Mouse (Mus musculus) MEL (cell line): ENCODE results near the gene Lbx2.

Source experiments
- ELF1 ChIP-seq: IDR thresholded peaks from 2 replicates; pipeline ENCODE4 v1.6.1; 2014; ENCODE audit warnings: low read depth, mild to moderate bottlenecking, inconsistent platforms, low read length, improper control_type of control experiment, moderate library complexity
- KAT2A ChIP-seq: conservative IDR thresholded peaks from 2 replicates; pipeline ENCODE4 v1.6.1; 2012; ENCODE audit warnings: low read depth, low read length, improper control_type of control experiment, inconsistent platforms
- MEF2A ChIP-seq: IDR thresholded peaks from 2 replicates; pipeline ENCODE4 v1.6.1; 2014; ENCODE audit warnings: low read depth, mild to moderate bottlenecking, inconsistent platforms, low read length, improper control_type of control experiment; ENCODE audit not compliant: poor library complexity, insufficient replicate concordance, severe bottlenecking; ENCODE audit errors: extremely low read depth
- NELFE ChIP-seq: IDR thresholded peaks from 2 replicates; pipeline ENCODE4 v1.6.1; 2011; ENCODE audit warnings: low read depth, low read length, improper control_type of control experiment
- POLR2A ChIP-seq, 2 experiments: IDR thresholded peaks; 2 replicates each; pipeline ENCODE4 v1.6.1; 2011 to 2012; ENCODE audit warnings: low read length in 2 of 2, mild to moderate bottlenecking in 2 of 2, control low read depth in 1 of 2, improper control_type of control experiment in 1 of 2, low read depth in 1 of 2, moderate library complexity in 1 of 2; ENCODE audit not compliant: control insufficient read depth in 1 of 2, insufficient read depth in 1 of 2, poor library complexity in 1 of 2
- POLR2AphosphoS2 ChIP-seq: IDR thresholded peaks from 2 replicates; pipeline ENCODE4 v1.6.1; 2011; ENCODE audit warnings: low read length, improper control_type of control experiment
- TAL1 ChIP-seq: IDR thresholded peaks from 2 replicates; pipeline ENCODE4 v1.6.1; 2012; ENCODE audit warnings: mild to moderate bottlenecking, inconsistent platforms, low read length, moderate library complexity, mixed read lengths
- ZNF384 ChIP-seq: IDR thresholded peaks from 2 replicates; pipeline ENCODE4 v1.6.1; 2012; ENCODE audit warnings: low read depth, mild to moderate bottlenecking, inconsistent platforms, low read length, improper control_type of control experiment

DNA sequence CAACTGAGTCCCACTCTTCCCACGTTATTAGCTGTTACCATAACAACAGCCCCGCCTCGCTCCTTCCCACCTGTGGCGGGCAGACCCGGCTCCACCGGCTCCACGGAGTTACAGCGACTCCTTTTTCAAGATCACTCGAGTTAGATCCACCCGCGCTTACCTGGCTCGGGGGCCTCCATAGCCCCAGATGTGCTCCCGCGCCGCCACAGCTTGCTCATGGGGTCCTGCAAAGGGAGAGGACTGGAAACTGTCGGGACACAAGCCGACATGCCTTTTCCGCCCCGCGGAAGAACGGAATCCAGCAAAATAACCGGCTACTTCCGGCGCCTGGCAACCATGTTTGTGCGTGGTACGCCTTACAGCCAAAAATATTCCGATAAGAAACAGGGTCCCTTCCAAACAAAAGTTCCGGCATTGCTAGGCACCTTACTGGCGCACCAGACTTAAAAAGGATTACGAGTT, 38.7 kb downstream of the Lbx2 start:
- TF ChIP-seq NELFE (peak; percentile 79), ZNF384 (no peak), TAL1 (no peak), MEF2A (no peak), POLR2AphosphoS2 (peak; percentile 73; the same call in 1 of the 2 replicates), POLR2A (IDR thresholded peaks at IDR 0.05; ENCODE audit: control insufficient read depth in 1 of 2, insufficient read depth in 1 of 2, low read depth in 1 of 2, low read length in 2 of 2, poor library complexity in 1 of 2) (peak; percentile 84 to 91), ELF1 (peak; percentile 92), KAT2A (peak; percentile 65; the same call in 1 of the 2 replicates)
